In genomic region chr8:95001655-95002054, GRCm38 (mm10) we compare ENCODE assay signal across 8 mouse cellular contexts. TPM values are rescaled to one million over a fixed set of nuclear protein-coding genes. Genes with fewer than 3 reads are reported as not detected.
A peak's percentile ranks its signal among the peaks of the same experiment; 100 is the strongest.
DNase-seq lines count a peak whose midpoint lies in the region; ATAC-seq and TF ChIP-seq lines count a peak whose summit lies in the region.

No protein-coding gene starts in this region.

- no peak overlapping the region for H3K27ac ChIP-seq in hindbrain, embryonic 11.5 days (ENCODE audit: low read depth, low read length)

- peaks cover 21% of the 10 kb centered on the region for H3K36me3 ChIP-seq in hindbrain, embryonic 11.5 days (ENCODE audit: control insufficient read depth, insufficient read depth, low read length)

- WGBS in hindbrain, embryonic 11.5 days, result 7% methylated on average over 7 of the region's 7 CpGs

- no peaks in the 10 kb centered on the region for H3K9me3 ChIP-seq in hindbrain, embryonic 11.5 days (ENCODE audit: control insufficient read depth, low read length)

- H3K4me1 ChIP-seq in hindbrain, embryonic 11.5 days (replicated peaks; ENCODE audit: control insufficient read depth, insufficient read depth, low read length), result peaks cover 34% of the 10 kb centered on the region

- no peak overlapping the region; the same call in 1 of the 2 replicates for H3K9ac ChIP-seq in hindbrain, embryonic 11.5 days (ENCODE audit: low read depth, low read length)

- ATAC-seq in Patski, result peak; percentile 36
- ATAC-seq in hindbrain, embryonic 11.5 days (ENCODE audit: low FRiP score), result peak; percentile 72

- no peaks in the 10 kb centered on the region for H3K27me3 ChIP-seq in Patski
- no peaks in the 10 kb centered on the region for H3K27me3 ChIP-seq in hindbrain, embryonic 11.5 days (ENCODE audit: control insufficient read depth, insufficient read depth, low read length)

- no peak for TF ChIP-seq CTCF in Patski (IDR thresholded peaks at IDR 0.05)

- DNase-seq in Patski (ENCODE audit: low read depth, low spot score), result no peak
- DNase-seq in cerebellum, adult 8-10 months, result peak; percentile 70
- peak; percentile 69 to 73 for DNase-seq in frontal cortex, postnatal 10 days (ENCODE audit: low spot score in 2 of 2)
- peak; percentile 89 for DNase-seq in hindbrain, embryonic 11.5 days (ENCODE audit: low spot score)
- peak; percentile 81 to 85 for DNase-seq in layer of hippocampus, postnatal 10 days (ENCODE audit: low spot score in 2 of 2)
- DNase-seq in lung, postnatal 10 days, result peak; percentile 88
- peak; percentile 57 for DNase-seq in retina, adult 2 months (ENCODE audit: low read depth, low spot score)
- peak; percentile 75 to 76 for DNase-seq in thymus, postnatal 36 days

- peak overlapping the region; percentile 14 for H3K4me2 ChIP-seq in hindbrain, embryonic 11.5 days (replicated peaks; ENCODE audit: low read depth, low read length)

- CTCF ChIA-PET in Patski (lab: Charles Lee), result interaction anchor here (0.9 to 6.0 kb wide), 8 partner anchors 9 to 51 kb away, joined by 3 to 87 read pairs (median 6); partner anchors contain the start of gene Adgrg3

- H3K4me3 ChIP-seq in hindbrain, embryonic 11.5 days (ENCODE audit: low read depth, low read length), result no peak overlapping the region

- POLR2A ChIA-PET in Patski (lab: Charles Lee), result interaction anchor here (0.9 to 6.0 kb wide), 2 partner anchors 17 to 193 kb away, joined by 8 to 46 read pairs; no protein-coding TSS in a partner anchor

- in situ Hi-C loops in Patski (cut with MboI; ENCODE audit: low pct_unique_long_range_greater_than_20kb), result loop anchor here (5.0 kb wide), 1 partner anchor 54 kb away; no protein-coding TSS in a partner anchor

RNA-seq across cellular contexts. Expression of gene Adgrg3, which starts 15.8 kb away (rescaled TPM):
- polyA plus RNA-seq in Patski (2021), result 0.31 TPM
- polyA plus RNA-seq in hindbrain, embryonic 11.5 days (2014; fragmentation: Nextera tagmentation; extraction: Ambion mirVana), result 2.5 and 4.7 TPM in 2 replicates
- total RNA-seq in layer of hippocampus, postnatal 10 days (2021), result under 1 TPM; 0.20 to 0.48 TPM

RNA-seq across cellular contexts. Expression of gene Adgrg1, which starts 27.1 kb away (rescaled TPM):
- polyA plus RNA-seq in Patski (2021), result 294 TPM
- 138 and 160 TPM in 2 replicates for polyA plus RNA-seq in hindbrain, embryonic 11.5 days (2014; fragmentation: Nextera tagmentation; extraction: Ambion mirVana)
- total RNA-seq in layer of hippocampus, postnatal 10 days (2021), result 100 to 1,000 TPM; 160 to 164 TPM

RNA-seq across cellular contexts. Expression of gene Drc7, which starts 53.2 kb away (rescaled TPM):
- polyA plus RNA-seq in Patski (2021), result 0.33 TPM
- 1.0 and 1.2 TPM in 2 replicates for polyA plus RNA-seq in hindbrain, embryonic 11.5 days (2014; fragmentation: Nextera tagmentation; extraction: Ambion mirVana)
- 1 to 10 TPM; 1.9 to 3.2 TPM for total RNA-seq in layer of hippocampus, postnatal 10 days (2021)
